Mouse (Mus musculus) bone marrow macrophage, adult 2 months (primary cell): ENCODE measurements at regions not wholly inside any gene's neighbourhood (a gene's known extent, or its start where the extent isn't known, plus 50 kb on each side); places are given as distances from the start of the nearest gene placed in this dataset.

Experiments used
- CTCF ChIP-seq: IDR thresholded peaks from 2 replicates; pipeline ENCODE4 v1.5.1; 2012; ENCODE audit warnings: low read depth, mild to moderate bottlenecking, low read length, moderate library complexity
- POLR2A ChIP-seq: IDR thresholded peaks from 2 replicates; pipeline ENCODE4 v1.6.1; 2012; ENCODE audit warnings: mild to moderate bottlenecking, low read depth, low read length, borderline replicate concordance

GRCm38 (mm10) chr15:61541643-61542042 lies 618.8 kb upstream of the A1bg start:
- TF ChIP-seq POLR2A (no peak), CTCF (no peak)
